Mouse (Mus musculus): ENCODE data around the gene Lrrc4c. TPM values are rescaled to one million over a fixed set of nuclear protein-coding genes. Genes with fewer than 3 reads are reported as not detected.

The Lrrc4c gene
- total RNA-seq, 2 experiments from 2014 or later: 0.22 to 0.64 TPM

DNA sequence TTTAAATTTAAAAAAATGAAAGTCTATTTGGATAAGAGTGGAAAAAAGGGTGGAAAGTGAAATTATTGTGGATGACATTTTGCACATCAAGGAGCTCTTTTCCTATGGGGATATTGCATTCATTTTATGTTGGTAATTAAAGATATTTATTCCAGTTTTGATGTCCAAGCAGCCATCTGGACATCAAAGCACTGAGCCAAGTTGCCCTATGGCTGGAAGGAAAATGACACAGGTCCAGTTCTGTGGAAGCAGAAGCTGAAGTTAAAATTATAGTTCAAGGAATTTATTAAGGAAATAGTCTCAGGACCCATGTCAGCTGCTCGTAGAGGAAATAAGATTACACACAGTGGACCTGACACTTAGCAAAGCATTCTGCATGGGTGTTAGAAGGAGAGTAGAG lies 187.7 kb downstream of the Lrrc4c start:
- intact Hi-C loops (cut with DNase I; ENCODE audit: low total_unique reads): no loop called here
- no peak for DNase-seq

DNA sequence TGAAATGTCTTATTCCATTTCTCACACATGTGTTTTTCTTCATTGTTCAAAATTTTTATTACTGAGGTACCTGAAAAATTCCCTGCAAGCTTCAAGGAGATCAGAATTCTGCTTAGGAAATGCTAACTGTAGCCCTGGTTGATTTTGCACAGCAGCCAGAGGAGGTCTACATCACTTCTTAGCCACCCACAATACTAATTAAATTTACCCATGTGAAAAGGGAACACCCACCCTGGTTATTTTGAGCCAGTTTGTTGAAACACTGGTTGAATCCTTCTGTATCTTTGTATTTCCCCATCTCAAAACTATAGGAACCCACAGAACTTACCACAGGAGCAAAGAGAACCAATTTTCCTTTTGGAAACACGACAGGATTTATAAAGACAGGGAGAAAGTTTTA lies 191.0 kb downstream of the Lrrc4c start:
- intact Hi-C loops (cut with DNase I; ENCODE audit: low total_unique reads): no loop called here

DNA sequence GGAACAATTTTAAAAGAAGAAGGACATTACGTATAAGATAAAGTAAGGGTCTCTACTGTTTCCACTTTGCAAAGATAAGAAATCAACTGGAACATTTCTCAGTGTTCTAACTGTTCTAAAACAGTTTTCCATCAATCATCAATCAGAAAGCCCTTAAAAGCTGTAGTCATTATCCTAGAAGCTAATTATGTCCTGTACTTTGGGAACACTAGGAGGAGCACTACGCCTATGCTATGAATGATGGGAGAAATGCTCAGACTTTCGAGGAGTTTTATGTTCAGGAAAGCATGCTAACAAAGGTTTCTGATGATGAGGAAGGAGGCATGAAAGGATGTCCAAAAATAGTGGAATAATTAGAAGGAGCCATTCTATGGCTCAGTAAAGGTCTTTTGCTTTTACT lies 219.5 kb downstream of the Lrrc4c start:
- DNase-seq: no peak
- intact Hi-C loops (cut with DNase I; ENCODE audit: low total_unique reads): no loop called here

More for the DNA sequence above, 191.0 kb downstream of the Lrrc4c start:
- DNase-seq: no peak

DNA sequence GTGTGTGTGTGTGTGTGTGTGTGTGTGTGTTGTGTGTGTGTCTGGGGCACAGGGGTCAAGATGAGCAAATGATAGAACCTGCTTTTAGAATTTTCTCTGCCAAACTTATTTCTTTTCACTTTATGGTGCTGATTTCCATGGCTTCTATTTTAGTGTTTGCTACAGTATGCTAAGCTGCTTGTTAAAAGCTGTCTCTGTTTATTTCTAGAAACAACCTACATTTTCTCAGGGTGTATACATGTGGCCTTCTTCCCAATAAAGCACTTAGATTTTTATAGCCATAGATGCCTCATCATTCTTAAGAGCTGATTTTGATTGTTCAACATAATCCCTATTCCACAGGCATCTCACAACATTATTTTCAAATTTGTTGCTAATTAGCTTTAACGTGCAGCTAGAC lies 229.2 kb downstream of the Lrrc4c start:
- DNase-seq: no peak
- intact Hi-C loops (cut with DNase I; ENCODE audit: low total_unique reads): no loop called here

DNA sequence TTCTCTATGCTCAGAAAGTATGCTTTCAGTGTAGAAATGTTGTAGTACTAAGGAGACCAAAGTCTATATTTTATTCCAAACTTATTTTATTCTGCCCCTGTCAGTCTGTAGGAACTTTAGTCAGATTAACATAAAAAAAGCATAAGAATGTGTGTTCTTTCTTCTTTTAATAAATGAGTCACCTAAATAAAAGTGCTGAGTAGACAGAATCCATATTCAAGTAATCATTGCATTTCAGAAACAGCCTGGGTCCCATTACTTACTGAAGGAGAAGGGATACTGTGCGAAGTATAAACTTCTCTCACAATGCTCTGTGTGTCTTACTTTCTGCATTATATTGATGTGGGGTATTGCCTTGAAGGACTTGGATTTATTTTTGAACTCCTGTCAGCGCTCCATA lies 255.8 kb downstream of the Lrrc4c start:
- no peak for DNase-seq
- intact Hi-C loops (cut with DNase I; ENCODE audit: low total_unique reads): no loop called here

DNA sequence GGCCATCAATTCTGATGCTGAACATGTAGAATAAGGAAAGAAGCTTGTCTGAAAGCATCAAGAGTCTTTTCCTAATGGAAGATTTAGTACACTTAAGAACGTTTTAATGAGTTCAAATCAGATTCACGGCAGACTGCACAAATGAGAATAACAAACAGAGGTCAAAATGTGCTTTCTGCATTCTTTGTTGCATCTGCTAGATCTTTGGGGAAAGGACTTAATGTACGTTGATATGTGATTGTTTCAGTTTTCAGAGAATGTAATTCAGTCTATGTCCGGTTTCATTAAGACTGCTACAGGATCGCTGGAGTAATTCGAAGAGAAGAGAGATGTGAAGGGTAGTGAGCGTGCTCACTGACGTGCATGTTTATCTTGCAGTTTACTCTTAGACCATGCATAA lies 259.7 kb downstream of the Lrrc4c start:
- intact Hi-C loops (cut with DNase I; ENCODE audit: low total_unique reads): no loop called here
- DNase-seq: no peak

DNA sequence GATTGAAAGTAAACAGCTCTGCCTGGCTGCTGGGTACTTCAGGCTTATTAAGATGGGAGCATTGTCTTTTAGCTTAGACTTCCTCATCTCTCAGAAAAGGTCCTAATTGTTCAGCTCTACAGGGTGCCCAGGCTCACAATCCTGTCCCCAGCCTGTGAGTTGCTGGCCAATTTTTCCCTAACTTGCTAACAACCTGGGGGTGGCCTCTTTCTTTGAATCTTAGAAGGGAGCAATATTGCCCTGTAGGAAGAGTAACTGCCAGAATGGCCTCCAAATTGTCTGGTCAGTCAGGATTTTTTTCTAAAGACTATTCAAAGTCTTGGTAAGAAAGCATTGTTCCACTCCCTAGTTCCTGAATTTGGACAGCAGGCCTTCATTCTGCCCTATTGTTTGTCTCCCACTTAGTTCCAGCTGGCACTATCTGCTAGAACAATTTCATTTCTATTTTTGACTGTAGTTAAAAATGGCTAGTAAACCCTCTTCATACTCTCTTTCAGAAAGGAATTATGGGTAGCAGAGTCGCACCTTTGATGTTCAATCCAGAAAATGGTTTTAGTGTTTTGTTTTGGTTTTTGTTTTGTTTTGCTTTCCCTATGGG lies 262.3 kb downstream of the Lrrc4c start:
- no peak for DNase-seq

DNA sequence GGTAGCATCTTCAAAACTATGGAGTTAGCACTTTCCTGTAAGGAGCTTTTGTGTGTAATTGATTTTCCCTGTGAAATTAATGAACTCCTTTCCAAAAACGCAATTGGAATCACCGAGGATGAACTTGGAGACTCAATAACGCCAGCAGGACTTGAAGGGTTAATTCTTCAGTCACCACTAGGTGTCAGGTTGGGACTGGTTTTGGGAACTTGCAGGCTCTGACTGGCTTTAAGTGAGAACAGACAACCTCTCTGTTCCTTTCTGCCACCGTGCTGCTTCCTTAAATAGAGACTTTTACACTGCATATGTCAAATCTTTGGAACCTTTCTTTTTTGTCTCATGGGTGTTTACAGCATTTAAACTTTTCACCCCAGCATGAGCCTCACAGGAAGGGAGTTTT lies 267.7 kb downstream of the Lrrc4c start:
- intact Hi-C loops (cut with DNase I; ENCODE audit: low total_unique reads): no loop called here
- no peak for DNase-seq

More for the DNA sequence above, 262.3 kb downstream of the Lrrc4c start:
- intact Hi-C loops (cut with DNase I; ENCODE audit: low total_unique reads): no loop called here

DNA sequence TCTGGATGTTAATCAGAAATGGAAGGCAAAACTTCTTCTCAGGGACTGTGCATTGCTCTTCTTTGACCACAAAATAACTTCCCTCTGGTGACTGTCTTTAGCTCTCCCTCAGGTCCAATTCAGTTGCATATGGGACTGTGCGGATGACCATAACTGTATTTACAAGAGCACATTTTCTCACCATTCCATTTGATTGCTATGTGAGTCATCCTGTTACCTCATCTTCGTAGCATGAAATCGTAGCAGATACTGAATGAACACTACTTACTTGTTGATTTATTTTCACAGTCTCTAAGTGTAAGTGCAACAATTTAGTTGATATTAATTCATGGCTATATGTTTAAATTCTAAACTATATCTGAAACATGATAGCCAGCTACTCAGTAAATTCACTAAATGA lies 286.8 kb downstream of the Lrrc4c start:
- no peak for DNase-seq
- intact Hi-C loops (cut with DNase I; ENCODE audit: low total_unique reads): no loop called here

DNA sequence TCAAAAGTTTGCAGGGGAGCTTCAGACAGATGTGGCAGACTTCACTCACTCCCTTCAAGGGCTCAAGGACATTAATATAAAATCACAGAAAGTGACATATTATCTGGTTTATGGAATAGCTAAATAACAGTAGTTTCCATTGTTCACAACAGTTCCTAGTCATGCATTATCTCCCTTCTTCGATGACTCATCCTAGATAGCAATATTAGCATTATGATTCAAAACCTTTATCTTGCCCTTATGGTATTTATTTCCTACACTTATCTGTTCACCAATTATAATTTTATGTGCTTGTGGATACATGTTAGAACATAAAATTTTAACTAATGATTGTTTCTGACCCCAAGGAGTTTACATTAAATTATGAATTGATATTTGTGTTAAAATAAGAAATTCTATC lies 296.2 kb downstream of the Lrrc4c start:
- no peak for DNase-seq
- intact Hi-C loops (cut with DNase I; ENCODE audit: low total_unique reads): no loop called here

DNA sequence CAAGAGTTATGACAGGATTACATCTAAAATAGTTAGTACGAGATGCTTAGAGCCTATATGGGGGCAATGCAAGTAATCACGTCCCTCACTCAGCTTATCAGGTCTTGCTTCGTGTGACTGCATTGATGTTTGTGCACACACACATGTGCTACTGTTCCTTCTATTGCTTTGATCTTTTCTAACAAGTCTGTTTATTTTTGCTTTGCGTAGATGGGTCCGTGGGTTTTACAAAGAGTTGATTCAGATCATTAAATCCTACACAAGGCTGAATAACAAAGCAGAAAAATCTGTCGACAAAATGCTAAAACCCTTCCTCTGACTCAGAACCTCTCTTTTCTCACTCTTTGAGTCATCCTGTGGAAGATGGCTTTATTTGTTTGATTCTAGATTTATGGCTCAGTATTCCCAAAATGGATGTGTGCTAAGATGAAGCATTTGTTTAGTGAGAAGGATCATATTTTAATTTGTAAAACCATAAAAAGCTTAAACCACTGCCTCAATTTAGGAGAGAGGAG lies 300.8 kb downstream of the Lrrc4c start:
- intact Hi-C loops (cut with DNase I; ENCODE audit: low total_unique reads): no loop called here
- DNase-seq: no peak

DNA sequence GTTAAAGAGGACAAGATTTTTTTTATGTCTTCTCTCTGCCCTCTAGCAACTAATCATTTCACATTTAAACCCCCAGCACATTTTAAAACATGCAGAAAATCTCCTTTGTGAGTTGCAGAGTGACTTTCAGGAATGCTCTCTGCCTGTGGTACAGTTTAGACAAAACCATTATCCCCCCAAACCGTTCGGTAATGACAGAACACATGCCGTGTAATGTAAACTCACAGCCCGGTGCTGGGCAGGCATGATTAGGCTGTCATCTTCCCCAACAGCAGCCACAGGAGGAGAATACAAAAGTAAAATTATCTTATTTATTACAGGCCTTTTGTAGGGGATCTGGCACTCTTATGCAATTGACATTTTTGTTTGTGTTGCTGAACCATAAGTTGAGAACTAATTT lies 349.1 kb downstream of the Lrrc4c start:
- no peak for DNase-seq
- intact Hi-C loops (cut with DNase I; ENCODE audit: low total_unique reads): no loop called here

DNA sequence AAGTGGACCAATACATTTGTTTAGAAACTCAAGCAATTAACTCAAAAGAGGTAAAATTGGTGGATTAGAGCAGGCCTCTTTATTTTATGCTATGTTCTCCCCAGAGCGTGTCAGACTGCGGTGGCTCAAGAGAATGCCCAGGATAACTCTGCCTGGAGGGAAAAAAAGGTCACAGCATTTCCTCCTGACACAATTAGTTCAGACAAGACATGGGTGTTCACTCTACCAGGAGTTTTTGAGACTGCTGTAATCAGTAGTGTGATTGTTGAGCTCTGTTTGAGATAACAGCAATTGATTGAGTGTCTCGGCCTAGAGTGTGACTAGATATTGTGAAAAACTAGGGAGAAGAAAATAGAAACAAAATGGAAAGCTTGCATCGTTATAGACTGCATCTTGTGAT lies 363.8 kb downstream of the Lrrc4c start:
- intact Hi-C loops (cut with DNase I; ENCODE audit: low total_unique reads): no loop called here
- DNase-seq: no peak

DNA sequence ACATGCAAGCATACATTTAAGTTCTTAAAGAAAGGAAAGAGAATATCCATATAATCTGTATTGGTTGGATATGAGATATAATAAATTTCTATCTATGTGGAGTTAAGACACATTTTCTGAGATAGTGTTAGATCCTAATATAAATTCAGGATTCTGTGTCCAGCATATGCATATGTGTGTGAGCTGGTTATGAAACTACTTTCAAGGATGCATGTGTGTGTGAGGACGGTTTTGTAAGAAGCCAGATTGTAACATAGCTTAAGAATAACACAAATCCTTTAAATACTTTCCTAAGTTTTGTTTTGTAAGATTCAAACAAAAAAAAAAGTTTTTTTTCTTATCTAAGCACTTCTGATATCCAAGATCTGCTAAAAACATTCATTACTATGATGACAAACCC lies 367.4 kb downstream of the Lrrc4c start:
- intact Hi-C loops (cut with DNase I; ENCODE audit: low total_unique reads): no loop called here
- DNase-seq: no peak

DNA sequence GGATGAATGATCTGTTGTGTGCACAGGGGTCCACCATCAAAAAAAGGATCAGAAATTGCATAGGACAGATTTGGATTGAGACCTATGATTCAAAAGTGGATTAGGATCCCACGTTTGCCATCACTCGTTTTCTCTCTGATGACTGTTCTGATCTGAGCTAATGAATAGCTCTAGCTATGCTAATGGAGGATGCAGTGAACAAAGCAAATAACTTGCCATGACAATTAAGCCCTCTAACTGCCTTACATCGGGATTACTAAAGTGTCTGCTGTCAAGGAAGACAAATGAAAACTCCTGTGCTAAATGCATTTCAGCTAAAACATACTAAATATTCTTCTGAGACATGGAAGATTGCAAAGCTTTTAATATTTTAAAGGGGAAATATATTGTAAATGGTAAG lies 387.0 kb downstream of the Lrrc4c start:
- DNase-seq: no peak
- intact Hi-C loops (cut with DNase I; ENCODE audit: low total_unique reads): no loop called here

DNA sequence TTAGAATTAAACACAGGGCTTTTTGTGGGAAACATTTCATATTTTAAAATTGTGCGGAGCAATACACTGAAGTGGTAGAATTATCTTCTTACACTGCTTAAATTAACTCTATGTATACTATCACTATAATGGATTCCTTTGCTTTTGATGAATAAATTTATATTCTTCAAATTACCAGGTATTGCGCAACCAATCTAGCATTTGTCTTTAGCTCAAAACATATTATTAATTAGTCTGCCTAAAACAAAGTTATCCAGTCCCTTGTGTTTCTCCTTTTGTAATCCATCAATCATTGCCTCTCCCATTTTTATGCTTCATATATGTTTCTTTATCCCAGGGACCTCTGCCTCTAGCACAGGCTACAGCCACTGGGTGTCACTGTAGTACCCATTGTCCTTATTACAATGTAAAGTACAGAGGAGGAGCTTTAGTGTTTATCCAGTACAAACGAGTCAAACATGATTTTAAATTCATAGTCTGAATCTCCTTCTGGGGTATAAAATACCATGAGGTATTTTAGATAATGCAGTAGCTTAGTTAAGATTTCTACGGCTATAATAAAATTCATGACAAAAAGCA lies 389.9 kb downstream of the Lrrc4c start:
- DNase-seq: no peak
- intact Hi-C loops (cut with DNase I; ENCODE audit: low total_unique reads): no loop called here

DNA sequence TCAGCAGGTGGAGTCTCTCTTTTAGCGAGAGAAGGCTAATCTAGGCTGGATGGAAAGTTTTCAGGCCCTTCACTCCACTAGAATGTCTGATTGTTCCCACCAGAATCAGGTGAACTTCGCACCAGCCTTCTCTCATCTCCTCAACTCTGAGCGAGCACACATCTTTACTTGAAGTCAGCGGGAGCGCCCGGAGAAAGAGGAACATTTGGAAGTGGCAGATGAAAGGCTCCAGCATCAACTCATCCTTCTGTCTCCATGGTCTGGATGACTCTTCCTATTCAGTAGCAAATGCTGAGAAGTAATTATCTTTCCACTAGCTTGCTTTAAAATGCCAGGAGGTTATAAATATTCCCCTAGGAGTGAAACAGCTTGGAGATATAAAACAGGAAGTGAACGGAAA lies 396.6 kb downstream of the Lrrc4c start:
- intact Hi-C loops (cut with DNase I; ENCODE audit: low total_unique reads): no loop called here
- no peak for DNase-seq

DNA sequence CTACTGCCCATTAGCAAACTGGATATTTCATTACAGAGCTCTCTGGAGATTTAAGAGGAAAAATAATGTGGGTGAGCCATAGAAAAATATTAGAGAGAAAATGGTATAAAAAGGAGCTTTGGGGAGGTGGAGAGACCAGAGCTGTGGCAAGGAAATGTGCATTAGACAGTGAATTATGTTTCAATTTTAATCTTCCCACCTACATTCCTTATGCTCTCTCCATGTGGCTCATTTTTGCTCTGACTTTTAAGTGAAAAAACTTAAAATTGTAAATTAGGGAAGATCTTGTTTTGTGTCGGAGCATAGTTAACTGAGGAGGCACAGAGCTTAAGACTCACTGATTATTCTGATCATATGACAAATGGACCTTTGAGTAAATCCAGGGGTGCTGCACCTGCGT lies 399.4 kb downstream of the Lrrc4c start:
- intact Hi-C loops (cut with DNase I; ENCODE audit: low total_unique reads): no loop called here
- no peak for DNase-seq

DNA sequence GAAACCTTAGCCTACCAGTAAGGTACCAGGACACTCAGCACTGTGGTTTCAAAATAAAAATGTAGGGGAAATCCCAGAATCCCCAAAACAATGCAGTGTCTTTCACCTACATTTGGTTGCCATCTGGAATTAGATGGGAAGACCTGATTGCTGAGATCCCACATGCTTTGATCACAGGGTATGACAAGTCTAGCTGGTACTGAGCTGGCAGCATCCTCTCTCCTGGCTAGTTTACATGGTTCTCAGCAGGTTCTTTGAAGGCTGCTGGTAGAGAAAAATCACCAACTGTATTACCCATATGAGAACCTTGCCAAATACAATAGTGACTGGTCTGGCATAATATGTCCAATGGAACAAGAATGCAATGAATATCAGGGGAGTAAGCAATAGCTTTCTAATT lies 405.4 kb downstream of the Lrrc4c start:
- intact Hi-C loops (cut with DNase I; ENCODE audit: low total_unique reads): no loop called here
- DNase-seq: no peak

DNA sequence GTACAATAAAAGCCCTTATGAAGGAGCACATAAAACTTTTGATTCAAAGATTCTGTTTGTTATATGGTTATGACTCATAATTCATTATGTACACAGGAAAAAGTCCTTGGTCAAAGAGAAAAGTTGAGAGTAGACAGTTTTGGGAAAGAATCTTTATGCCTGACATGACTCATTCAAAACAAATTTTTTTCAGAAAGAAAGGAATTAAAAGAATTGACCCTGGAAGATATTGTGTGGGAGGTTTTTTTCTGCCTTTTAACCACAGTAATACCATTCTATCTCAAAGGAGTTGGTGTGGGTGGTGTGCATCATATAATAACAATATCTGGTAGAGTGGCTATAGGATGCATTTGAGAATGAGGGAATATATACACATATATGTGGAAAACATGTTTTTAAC lies 418.1 kb downstream of the Lrrc4c start:
- no peak for DNase-seq
- intact Hi-C loops (cut with DNase I; ENCODE audit: low total_unique reads): no loop called here

DNA sequence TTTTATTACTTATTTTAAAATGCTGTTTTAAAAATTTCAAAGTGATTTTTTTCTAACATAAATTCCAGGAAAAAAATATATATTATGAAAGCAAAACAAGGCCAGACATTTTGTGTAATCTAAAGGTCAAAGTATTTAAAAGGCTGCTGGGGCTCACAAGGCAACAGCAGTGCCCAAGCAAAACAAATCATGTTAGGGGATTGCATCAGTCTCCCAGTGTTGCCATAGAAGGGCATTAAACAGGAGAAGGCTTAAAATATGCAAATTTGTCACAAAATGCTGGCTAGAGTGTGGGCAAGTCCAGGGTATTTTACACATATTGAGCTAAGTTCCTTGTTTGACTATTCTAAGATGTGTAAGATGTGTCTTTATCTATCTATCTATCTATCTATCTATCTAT lies 437.1 kb downstream of the Lrrc4c start:
- DNase-seq: no peak
- intact Hi-C loops (cut with DNase I; ENCODE audit: low total_unique reads): no loop called here

DNA sequence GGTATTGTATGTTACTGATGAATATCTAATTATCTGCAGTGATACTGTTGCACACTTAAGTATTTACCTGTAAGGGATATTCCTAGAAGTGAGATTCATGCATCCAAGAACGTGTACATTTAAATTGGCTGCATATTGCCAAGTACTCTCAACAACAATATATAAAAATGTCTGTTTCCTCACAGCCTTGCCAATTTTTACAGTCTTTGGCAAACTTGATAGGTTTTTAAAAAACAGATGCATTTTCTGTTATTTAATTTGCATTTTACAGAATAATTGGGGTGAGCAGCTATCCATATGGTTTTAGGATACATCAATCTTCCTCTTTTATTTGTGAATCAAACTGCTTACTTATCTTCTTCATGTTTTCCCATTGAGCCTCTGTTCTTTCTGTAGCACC lies 439.7 kb downstream of the Lrrc4c start:
- intact Hi-C loops (cut with DNase I; ENCODE audit: low total_unique reads): no loop called here
- DNase-seq: no peak
